Mouse (Mus musculus) hindbrain, embryonic 13.5 days (tissue): ENCODE measurements around the gene Olfr640. TPM values are rescaled to one million over a fixed set of nuclear protein-coding genes. Genes with fewer than 3 reads are reported as not detected.

Source experiments
- ATAC-seq: fragments of 200-750 bp; cut with Nextera tagmentation; 2 replicates; pipeline ENCODE4 v1.8.0; 2017; ENCODE audit warnings: moderate TSS enrichment; ENCODE audit not compliant: low FRiP score
- H3K27ac ChIP-seq: fragments of 300-500 bp; sonication (generic); 2 replicates; pipeline ENCODE4 v1.5.1; 2015; ENCODE audit warnings: inconsistent platforms, mild to moderate bottlenecking, moderate library complexity
- H3K27me3 ChIP-seq: fragments of 300-500 bp; sonication (generic); 2 replicates; pipeline ENCODE4 v1.6.1; 2015; ENCODE audit warnings: mild to moderate bottlenecking, inconsistent platforms
- H3K36me3 ChIP-seq: fragments of 300-500 bp; sonication (generic); 2 replicates; pipeline ENCODE4 v1.6.1; 2015; ENCODE audit warnings: mild to moderate bottlenecking, inconsistent platforms
- H3K4me1 ChIP-seq: fragments of 300-500 bp; sonication (generic); replicated peaks from 2 replicates; pipeline ENCODE4 v1.6.1; 2015; ENCODE audit warnings: inconsistent platforms
- H3K4me2 ChIP-seq: fragments of 300-500 bp; sonication (generic); 2 replicates; pipeline ENCODE4 v1.6.1; 2015; ENCODE audit warnings: inconsistent platforms, mild to moderate bottlenecking, moderate library complexity
- H3K4me3 ChIP-seq: fragments of 300-500 bp; sonication (generic); 2 replicates; pipeline ENCODE4 v1.5.1; 2015; ENCODE audit warnings: mild to moderate bottlenecking, inconsistent platforms
- H3K9ac ChIP-seq: fragments of 300-500 bp; sonication (generic); 2 replicates; pipeline ENCODE4 v1.6.1; 2015; ENCODE audit warnings: mild to moderate bottlenecking, inconsistent platforms
- H3K9me3 ChIP-seq: fragments of 300-500 bp; sonication (generic); 2 replicates; pipeline ENCODE4 v1.6.1; 2016; ENCODE audit warnings: inconsistent platforms
- WGBS: fragments of 180-500 bp; shearing (Covaris S2); methylation state at CpG from one replicate; pipeline ENCODE4 v1.1.7; 2015; 5-methylcytosine and 5-hydroxymethylcytosine counted together
- polyA plus RNA-seq: library from polyadenylated mRNA; unstranded; fragments of >200 nt; fragmentation: Nextera tagmentation; extraction: Ambion mirVana; gene quantifications from 2 replicates; pipeline ENCODE4 v1.2.1, GENCODE M21; 2015

The Olfr640 gene
- not detected in 2 replicates for polyA plus RNA-seq

GRCm38 (mm10) chr7:104025473-104025872, at the start of gene Olfr640:
Gene Olfr640 (minus strand): TSS chr7:104025573.
- H3K4me2 ChIP-seq = no peak within 1 kb of the TSS
- no peak within 1 kb of the TSS for H3K9ac ChIP-seq
- H3K9me3 ChIP-seq = no peaks in the 10 kb centered on the region
- no peaks in the 10 kb centered on the region for H3K36me3 ChIP-seq
- no peak for ATAC-seq
- no peaks in the 10 kb centered on the region for H3K4me1 ChIP-seq
- 84% methylated on average over 6 of the region's 6 CpGs for WGBS
- no peaks in the 10 kb centered on the region for H3K27me3 ChIP-seq
- H3K27ac ChIP-seq = no peak within 1 kb of the TSS
- H3K4me3 ChIP-seq = no peak within 1 kb of the TSS

- Histone ChIP-seq H3K27ac (no peak within 1 kb of the TSS), H3K4me3 (no peak within 1 kb of the TSS), H3K27me3 (no peaks in the 10 kb centered on the region), H3K4me2 (no peak within 1 kb of the TSS), H3K4me1 (no peaks in the 10 kb centered on the region), H3K9me3 (no peaks in the 10 kb centered on the region), H3K9ac (no peak within 1 kb of the TSS), H3K36me3 (no peaks in the 10 kb centered on the region)
- no peak for ATAC-seq
- 73% methylated on average over 2 of the region's 2 CpGs for WGBS
Observed at GRCm38 (mm10) chr7:104071769-104072168, 46.4 kb upstream of the Olfr640 start, which contains the start of gene Olfr644. Gene Olfr644 (minus strand): TSS chr7:104071869.

- no peak within 1 kb of the TSS for H3K9ac ChIP-seq
- no peak within 1 kb of the TSS for H3K27ac ChIP-seq
- WGBS = 56% methylated on average over 2 of the region's 2 CpGs
- H3K36me3 ChIP-seq = no peaks in the 10 kb centered on the region
- no peaks in the 10 kb centered on the region for H3K9me3 ChIP-seq
- H3K4me3 ChIP-seq = no peak within 1 kb of the TSS
- no peak within 1 kb of the TSS for H3K4me2 ChIP-seq
- ATAC-seq = no peak
- H3K4me1 ChIP-seq = no peaks in the 10 kb centered on the region
- H3K27me3 ChIP-seq = no peaks in the 10 kb centered on the region
Observed at GRCm38 (mm10) chr7:104061345-104061744, 36.0 kb upstream of the Olfr640 start, which contains the start of gene 4930516K23Rik. Gene 4930516K23Rik (minus strand): TSS chr7:104061445.

GRCm38 (mm10) chr7:104059215-104059614, 33.8 kb upstream of the Olfr640 start:
- no peak overlapping the region for H3K27ac ChIP-seq
- no peak overlapping the region for H3K4me2 ChIP-seq
- H3K9ac ChIP-seq = no peak overlapping the region
- H3K27me3 ChIP-seq = no peaks in the 10 kb centered on the region
- H3K36me3 ChIP-seq = no peaks in the 10 kb centered on the region
- H3K4me3 ChIP-seq = no peak overlapping the region
- no peaks in the 10 kb centered on the region for H3K9me3 ChIP-seq
- WGBS = 91% methylated on average over 1 of the region's 1 CpGs
- no peak for ATAC-seq
- H3K4me1 ChIP-seq = no peaks in the 10 kb centered on the region

GRCm38 (mm10) chr7:104052566-104052965, 27.2 kb upstream of the Olfr640 start, which contains the start of gene Olfr642:
Gene Olfr642 (minus strand): TSS chr7:104052666.
- Histone ChIP-seq H3K9ac (no peak within 1 kb of the TSS), H3K4me2 (no peak within 1 kb of the TSS), H3K4me3 (no peak within 1 kb of the TSS), H3K27ac (no peak within 1 kb of the TSS), H3K9me3 (no peaks in the 10 kb centered on the region), H3K4me1 (no peaks in the 10 kb centered on the region), H3K36me3 (no peaks in the 10 kb centered on the region), H3K27me3 (no peaks in the 10 kb centered on the region)
- ATAC-seq = no peak
- 88% methylated on average over 1 of the region's 1 CpGs for WGBS

GRCm38 (mm10) chr7:104050745-104051144, 25.4 kb upstream of the Olfr640 start:
- H3K27me3 ChIP-seq = no peaks in the 10 kb centered on the region
- no peak overlapping the region for H3K4me2 ChIP-seq
- no peaks in the 10 kb centered on the region for H3K4me1 ChIP-seq
- H3K9ac ChIP-seq = no peak overlapping the region
- no peak overlapping the region for H3K4me3 ChIP-seq
- WGBS = 94% methylated on average over 4 of the region's 4 CpGs
- ATAC-seq = no peak
- H3K36me3 ChIP-seq = no peaks in the 10 kb centered on the region
- no peak overlapping the region for H3K27ac ChIP-seq
- H3K9me3 ChIP-seq = no peaks in the 10 kb centered on the region

- 71% methylated on average over 1 of the region's 1 CpGs for WGBS
- no peak within 1 kb of the TSS for H3K4me3 ChIP-seq
- no peaks in the 10 kb centered on the region for H3K36me3 ChIP-seq
- H3K9me3 ChIP-seq = no peaks in the 10 kb centered on the region
- no peaks in the 10 kb centered on the region for H3K4me1 ChIP-seq
- no peaks in the 10 kb centered on the region for H3K27me3 ChIP-seq
- no peak within 1 kb of the TSS for H3K9ac ChIP-seq
- ATAC-seq = no peak
- no peak within 1 kb of the TSS for H3K27ac ChIP-seq
- H3K4me2 ChIP-seq = no peak within 1 kb of the TSS
Observed at GRCm38 (mm10) chr7:104035145-104035544, 9.8 kb upstream of the Olfr640 start, which contains the start of gene Olfr641. Gene Olfr641 (plus strand): TSS chr7:104035445.

GRCm38 (mm10) chr7:104026978-104027377, 1.6 kb upstream of the Olfr640 start:
- H3K36me3 ChIP-seq = no peaks in the 10 kb centered on the region
- no peak overlapping the region for H3K4me3 ChIP-seq
- no peak overlapping the region for H3K9ac ChIP-seq
- no peak overlapping the region for H3K4me2 ChIP-seq
- H3K4me1 ChIP-seq = no peaks in the 10 kb centered on the region
- H3K9me3 ChIP-seq = no peaks in the 10 kb centered on the region
- H3K27ac ChIP-seq = no peak overlapping the region
- WGBS = 90% methylated on average over 3 of the region's 3 CpGs
- no peaks in the 10 kb centered on the region for H3K27me3 ChIP-seq
- no peak for ATAC-seq

GRCm38 (mm10) chr7:104021651-104022050, 3.7 kb downstream of the Olfr640 start:
- Histone ChIP-seq H3K9me3 (no peaks in the 10 kb centered on the region), H3K4me2 (no peak overlapping the region), H3K9ac (no peak overlapping the region), H3K4me3 (no peak overlapping the region), H3K4me1 (no peaks in the 10 kb centered on the region), H3K27me3 (no peaks in the 10 kb centered on the region), H3K27ac (no peak overlapping the region), H3K36me3 (no peaks in the 10 kb centered on the region)
- ATAC-seq = no peak
- 96% methylated on average over 6 of the region's 6 CpGs for WGBS

- no peak overlapping the region for H3K4me3 ChIP-seq
- H3K9ac ChIP-seq = no peak overlapping the region
- WGBS = 97% methylated on average over 1 of the region's 1 CpGs
- H3K9me3 ChIP-seq = no peaks in the 10 kb centered on the region
- no peaks in the 10 kb centered on the region for H3K27me3 ChIP-seq
- no peak overlapping the region for H3K4me2 ChIP-seq
- H3K4me1 ChIP-seq = no peaks in the 10 kb centered on the region
- no peak overlapping the region for H3K27ac ChIP-seq
- H3K36me3 ChIP-seq = no peaks in the 10 kb centered on the region
- ATAC-seq = no peak
Observed at GRCm38 (mm10) chr7:104018953-104019352, 6.4 kb downstream of the Olfr640 start.

- no peak within 1 kb of the TSS for H3K4me2 ChIP-seq
- H3K4me3 ChIP-seq = no peak within 1 kb of the TSS
- no peak within 1 kb of the TSS for H3K9ac ChIP-seq
- H3K27ac ChIP-seq = no peak within 1 kb of the TSS
- no peaks in the 10 kb centered on the region for H3K9me3 ChIP-seq
- ATAC-seq = no peak
- no peaks in the 10 kb centered on the region for H3K27me3 ChIP-seq
- no peaks in the 10 kb centered on the region for H3K36me3 ChIP-seq
- H3K4me1 ChIP-seq = no peaks in the 10 kb centered on the region
Observed at GRCm38 (mm10) chr7:104017203-104017602, 8.2 kb downstream of the Olfr640 start, which contains the start of gene Olfr639. Gene Olfr639 (minus strand): TSS chr7:104017303.

- Histone ChIP-seq H3K4me1 (no peaks in the 10 kb centered on the region), H3K9me3 (no peaks in the 10 kb centered on the region), H3K27ac (no peak overlapping the region), H3K4me2 (no peak overlapping the region), H3K4me3 (no peak overlapping the region), H3K36me3 (no peaks in the 10 kb centered on the region), H3K27me3 (no peaks in the 10 kb centered on the region), H3K9ac (no peak overlapping the region)
- no peak for ATAC-seq
Observed at GRCm38 (mm10) chr7:103999124-103999523, 26.2 kb downstream of the Olfr640 start.

- no peak for ATAC-seq
- Histone ChIP-seq H3K4me1 (no peaks in the 10 kb centered on the region), H3K27ac (no peak within 1 kb of the TSS), H3K4me2 (no peak within 1 kb of the TSS), H3K9ac (no peak within 1 kb of the TSS), H3K9me3 (no peaks in the 10 kb centered on the region), H3K36me3 (no peaks in the 10 kb centered on the region), H3K4me3 (no peak within 1 kb of the TSS), H3K27me3 (no peaks in the 10 kb centered on the region)
Observed at GRCm38 (mm10) chr7:103998446-103998845, 26.9 kb downstream of the Olfr640 start, which contains the start of gene Olfr638. Gene Olfr638 (plus strand): TSS chr7:103998746.
